Mouse (Mus musculus): ENCODE measurements at regions not wholly inside any gene's neighbourhood (a gene's known extent, or its start where the extent isn't known, plus 50 kb on each side); places are given as distances from the start of the nearest gene placed in this dataset.
"Not testable (repeated sequence)": the region's sequence is repeated elsewhere in the genome, so short reads cannot be mapped to it uniquely, and the experiment has no call there.

DNA sequence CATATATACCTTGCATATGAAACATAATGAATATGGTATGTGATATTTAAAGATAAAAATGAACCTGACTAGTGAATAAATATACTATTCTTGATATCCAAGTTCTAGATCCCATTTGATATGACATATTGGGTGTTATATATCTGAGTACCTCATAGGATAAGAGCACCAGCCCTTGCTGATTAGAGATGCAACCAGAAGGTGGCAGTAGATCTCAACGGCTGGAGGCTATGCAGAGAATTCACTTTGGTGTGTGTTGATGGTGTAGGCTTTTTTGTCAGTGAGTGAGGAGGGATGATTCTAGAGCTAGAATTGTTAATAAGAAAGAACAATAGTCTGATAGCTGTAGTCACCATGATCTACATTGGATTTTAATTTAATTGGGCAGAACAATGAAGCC is 418.3 kb upstream of the Olfr1507 start:
- TF ChIP-seq CTCF (IDR thresholded peaks at IDR 0.05; ENCODE audit: low read depth, low read length); EP300 (IDR thresholded peaks at IDR 0.05; ENCODE audit: insufficient read depth, low read depth, low read length); POLR2A (IDR thresholded peaks at IDR 0.05; ENCODE audit: insufficient read depth, low read length): not testable (repeated sequence)
